Mouse (Mus musculus) thymus, adult 2 months (tissue): ENCODE data around the gene Add1. TPM values are rescaled to one million over a fixed set of nuclear protein-coding genes. Genes with fewer than 3 reads are reported as not detected.
"Not testable (repeated sequence)": the region's sequence is repeated elsewhere in the genome, so short reads cannot be mapped to it uniquely, and the experiment has no call there.

Experiments used
- DNase-seq: peaks from one replicate; pipeline ENCODE4 v3.0.0; 2021
- H3K27ac ChIP-seq: fragments of 200-500 bp; 2 replicates; pipeline ENCODE4 v1.5.1; 2012; ENCODE audit warnings: low read length, control low read depth; ENCODE audit not compliant: control insufficient read depth, insufficient read depth
- H3K27me3 ChIP-seq: fragments of 200-500 bp; 2 replicates; pipeline ENCODE4 v1.6.1; 2012; ENCODE audit warnings: mild to moderate bottlenecking, low read length, moderate library complexity, mixed read lengths; ENCODE audit not compliant: control insufficient read depth, insufficient read depth
- H3K36me3 ChIP-seq: fragments of 200-500 bp; 2 replicates; pipeline ENCODE4 v1.6.1; 2012; ENCODE audit warnings: mild to moderate bottlenecking, low read length, moderate library complexity; ENCODE audit not compliant: control insufficient read depth, insufficient read depth
- H3K4me1 ChIP-seq: fragments of 200-500 bp; replicated peaks from 2 replicates; pipeline ENCODE4 v1.6.1; 2012; ENCODE audit warnings: low read length; ENCODE audit not compliant: control insufficient read depth, insufficient read depth
- H3K4me3 ChIP-seq: fragments of 200-500 bp; 2 replicates; pipeline ENCODE4 v1.5.1; 2012; ENCODE audit warnings: mild to moderate bottlenecking, low read length, control low read depth, moderate library complexity; ENCODE audit not compliant: control insufficient read depth, insufficient read depth
- CTCF ChIP-seq: fragments of 200-500 bp; IDR thresholded peaks from 2 replicates; pipeline ENCODE4 v1.5.1; 2012; ENCODE audit warnings: mild to moderate bottlenecking, control low read depth, low read length, moderate library complexity, borderline replicate concordance; ENCODE audit not compliant: control insufficient read depth, poor library complexity, insufficient read depth; ENCODE audit errors: extremely low read depth
- POLR2A ChIP-seq: fragments of 200-500 bp; IDR thresholded peaks from 2 replicates; pipeline ENCODE4 v1.6.1; 2012; ENCODE audit warnings: mild to moderate bottlenecking, low read length, control low read depth, moderate library complexity; ENCODE audit not compliant: control insufficient read depth, poor library complexity, insufficient read depth; ENCODE audit errors: extremely low read depth
- WGBS: fragments of 180-500 bp; shearing (Covaris S2); methylation state at CpG from one replicate; pipeline ENCODE4 v1.1.7; 2018; 5-methylcytosine and 5-hydroxymethylcytosine counted together
- polyA plus RNA-seq: library from polyadenylated mRNA; depleted of rRNA; stranded (reverse); fragments of >200 nt; gene quantifications from 2 replicates; pipeline ENCODE4 v1.2.3, GENCODE M21; 2012

Add1 gene
- polyA plus RNA-seq, 1 experiment, result 224 TPM

- 87% methylated on average over 5 of the region's 5 CpGs for WGBS
- Histone ChIP-seq H3K36me3 (no peaks in the 10 kb centered on the region), H3K27me3 (no peaks in the 10 kb centered on the region), H3K4me1 (no peaks in the 10 kb centered on the region), H3K4me3 (no peak overlapping the region), H3K27ac (no peak overlapping the region)
- no peak for TF ChIP-seq POLR2A
- no peak for TF ChIP-seq CTCF
- DNase-seq, result no peak
Observed at GRCm38 (mm10) chr5:34591388-34592004, 18.0 kb downstream of the Add1 start.

GRCm38 (mm10) chr5:34592224-34592623 is 18.8 kb downstream of the Add1 start:
- DNase-seq, H3K36me3 ChIP-seq, H3K27me3 ChIP-seq, H3K4me1 ChIP-seq, H3K4me3 ChIP-seq, H3K27ac ChIP-seq: not testable (repeated sequence)
- WGBS, result 94% methylated on average over 5 of the region's 5 CpGs

- H3K4me3 ChIP-seq, result no peak overlapping the region
- 97% methylated on average over 6 of the region's 6 CpGs for WGBS
Observed at GRCm38 (mm10) chr5:34592666-34593065, 19.2 kb downstream of the Add1 start.

GRCm38 (mm10) chr5:34593202-34593727 is 19.8 kb downstream of the Add1 start:
- DNase-seq, result no peak
- Histone ChIP-seq H3K4me1 (no peaks in the 10 kb centered on the region), H3K27ac (no peak overlapping the region), H3K27me3 (no peaks in the 10 kb centered on the region), H3K4me3 (no peak overlapping the region), H3K36me3 (peaks cover 5% of the 10 kb centered on the region)
- TF ChIP-seq CTCF (no peak), POLR2A (no peak)
- WGBS, result 98% methylated on average over 9 of the region's 9 CpGs

More at GRCm38 (mm10) chr5:34592666-34593065, 19.2 kb downstream of the Add1 start:
- Histone ChIP-seq H3K27ac (no peak overlapping the region), H3K4me1 (no peaks in the 10 kb centered on the region), H3K27me3 (no peaks in the 10 kb centered on the region), H3K36me3 (no peaks in the 10 kb centered on the region)
- DNase-seq, result no peak
- TF ChIP-seq CTCF, result no peak
- no peak for TF ChIP-seq POLR2A

- DNase-seq, result no peak
- WGBS, result 97% methylated on average over 5 of the region's 5 CpGs
- peaks cover 38% of the 10 kb centered on the region for H3K36me3 ChIP-seq
Observed at GRCm38 (mm10) chr5:34604576-34604975, 31.1 kb downstream of the Add1 start.

GRCm38 (mm10) chr5:34607100-34607880 is 33.8 kb downstream of the Add1 start:
- Histone ChIP-seq H3K36me3 (peaks cover 53% of the 10 kb centered on the region), H3K27ac (no peak overlapping the region), H3K4me3 (no peak overlapping the region), H3K27me3 (no peaks in the 10 kb centered on the region), H3K4me1 (no peaks in the 10 kb centered on the region)
- no peak for DNase-seq
- TF ChIP-seq CTCF, result no peak
- TF ChIP-seq POLR2A, result no peak
- WGBS, result 81% methylated on average over 8 of the region's 8 CpGs

More at GRCm38 (mm10) chr5:34604576-34604975, 31.1 kb downstream of the Add1 start:
- no peaks in the 10 kb centered on the region for H3K27me3 ChIP-seq
- H3K4me1 ChIP-seq, result no peaks in the 10 kb centered on the region
- no peak for TF ChIP-seq POLR2A
- no peak for TF ChIP-seq CTCF
- no peak overlapping the region for H3K27ac ChIP-seq
- no peak overlapping the region for H3K4me3 ChIP-seq
